Mouse (Mus musculus): ENCODE measurements around the gene Xrcc3.

- TF ChIP-seq CTCF (conservative IDR thresholded peaks at IDR 0.05; ENCODE audit: insufficient read depth, insufficient read length, low read depth, low read length) = peak; percentile 14; the same call in 1 of the 2 replicates
- TF ChIP-seq POLR2A (IDR thresholded peaks at IDR 0.05; ENCODE audit: low read depth, low read length) = no peak
Observed at GRCm38 (mm10) chr12:111851235-111851634, 37.6 kb upstream of the Xrcc3 start.
